Mouse (Mus musculus) liver, embryonic 11.5 days (tissue): ENCODE results near the gene Snrpd3. TPM values are rescaled to one million over a fixed set of nuclear protein-coding genes. Genes with fewer than 3 reads are reported as not detected.

Experiments used
- ATAC-seq: fragments of 200-750 bp; cut with Nextera tagmentation; replicated peaks from 2 replicates; pipeline ENCODE4 v1.8.0; 2017; ENCODE audit warnings: moderate number of reproducible peaks, mild to moderate bottlenecking, moderate TSS enrichment, moderate library complexity; ENCODE audit not compliant: low FRiP score
- DNase-seq: peaks from one replicate; pipeline ENCODE4 v3.0.0-alpha.2; 2017; ENCODE audit warnings: low spot score
- H3K27ac ChIP-seq: fragments of 300-500 bp; sonication (generic); 2 replicates; pipeline ENCODE4 v1.5.1; 2014; ENCODE audit warnings: mild to moderate bottlenecking, low read depth, low read length, control low read depth
- H3K27me3 ChIP-seq: fragments of 300-500 bp; sonication (generic); replicated peaks from 2 replicates; pipeline ENCODE4 v1.6.1; 2014; ENCODE audit warnings: low read length, mixed read lengths; ENCODE audit not compliant: control insufficient read depth, insufficient read depth
- H3K36me3 ChIP-seq: fragments of 300-500 bp; sonication (generic); 2 replicates; pipeline ENCODE4 v1.6.1; 2014; ENCODE audit warnings: mild to moderate bottlenecking, low read length, moderate library complexity, mixed read lengths; ENCODE audit not compliant: control insufficient read depth, insufficient read depth
- H3K4me1 ChIP-seq: fragments of 300-500 bp; sonication (generic); replicated peaks from 2 replicates; pipeline ENCODE4 v1.6.1; 2014; ENCODE audit warnings: low read length, mixed read lengths; ENCODE audit not compliant: control insufficient read depth, insufficient read depth
- H3K4me2 ChIP-seq: fragments of 300-500 bp; sonication (generic); 2 replicates; pipeline ENCODE4 v1.6.1; 2014; ENCODE audit warnings: mild to moderate bottlenecking, control low read depth, moderate library complexity
- H3K4me3 ChIP-seq: fragments of 300-500 bp; sonication (generic); 2 replicates; pipeline ENCODE4 v1.5.1; 2014; ENCODE audit warnings: low read depth, low read length, control low read depth
- H3K9ac ChIP-seq: fragments of 300-500 bp; sonication (generic); 2 replicates; pipeline ENCODE4 v1.6.1; 2014; ENCODE audit warnings: low read depth, low read length, control low read depth
- H3K9me3 ChIP-seq: fragments of 300-500 bp; sonication (generic); 2 replicates; pipeline ENCODE4 v1.6.1; 2016; ENCODE audit warnings: low read length, inconsistent platforms, mixed read lengths; ENCODE audit not compliant: control insufficient read depth
- WGBS: fragments of 180-500 bp; shearing (Covaris S2); extraction: QIAGEN DNeasy Blood & Tissue Kit; methylation state at CpG from one replicate; pipeline ENCODE4 v1.1.7; 2014; 5-methylcytosine and 5-hydroxymethylcytosine counted together
- polyA plus RNA-seq: library from polyadenylated mRNA; unstranded; fragments of >200 nt; fragmentation: Nextera tagmentation; extraction: Ambion mirVana; gene quantifications from 2 replicates; pipeline ENCODE4 v1.2.1, GENCODE M21; 2014

Gene Snrpd3
- polyA plus RNA-seq, 1 experiment from 2014 or later: 328 TPM

GRCm38 (mm10) chr10:75568441-75568840 is 51.1 kb downstream of the Snrpd3 start:
- peak overlapping the region; percentile 11; the same call in 1 of the 2 replicates for H3K4me3 ChIP-seq
- no peak for ATAC-seq
- WGBS: 12% methylated on average over 11 of the region's 11 CpGs
- peak overlapping the region; percentile 35; the same call in 1 of the 2 replicates for H3K9ac ChIP-seq
- DNase-seq: no peak
- no peaks in the 10 kb centered on the region for H3K36me3 ChIP-seq
- peak overlapping the region; percentile 43 for H3K4me2 ChIP-seq
- peaks cover 19% of the 10 kb centered on the region for H3K4me1 ChIP-seq
- no peak overlapping the region for H3K27ac ChIP-seq
- no peaks in the 10 kb centered on the region for H3K9me3 ChIP-seq
- H3K27me3 ChIP-seq: no peaks in the 10 kb centered on the region

GRCm38 (mm10) chr10:75568851-75569250 is 51.5 kb downstream of the Snrpd3 start:
- H3K4me2 ChIP-seq: peak overlapping the region; percentile 43

GRCm38 (mm10) chr10:75570981-75571657 is 53.8 kb downstream of the Snrpd3 start:
- H3K4me2 ChIP-seq: no peak overlapping the region
- no peak overlapping the region for H3K27ac ChIP-seq
- 47% methylated on average over 10 of the region's 10 CpGs for WGBS
- H3K27me3 ChIP-seq: no peaks in the 10 kb centered on the region
- ATAC-seq (no peak), DNase-seq (no peak)
- H3K4me1 ChIP-seq: peaks cover 9% of the 10 kb centered on the region
- no peak overlapping the region for H3K4me3 ChIP-seq
- no peak overlapping the region for H3K9ac ChIP-seq
- H3K9me3 ChIP-seq: no peaks in the 10 kb centered on the region
- no peaks in the 10 kb centered on the region for H3K36me3 ChIP-seq

More at GRCm38 (mm10) chr10:75568851-75569250, 51.5 kb downstream of the Snrpd3 start:
- Histone ChIP-seq H3K9me3 (no peaks in the 10 kb centered on the region), H3K4me3 (peak overlapping the region; percentile 11; the same call in 1 of the 2 replicates), H3K4me1 (peaks cover 17% of the 10 kb centered on the region), H3K27me3 (no peaks in the 10 kb centered on the region), H3K36me3 (no peaks in the 10 kb centered on the region), H3K9ac (peak overlapping the region; percentile 35; the same call in 1 of the 2 replicates), H3K27ac (no peak overlapping the region)
- no peak for ATAC-seq
- WGBS: 27% methylated on average over 4 of the region's 4 CpGs
- no peak for DNase-seq

- H3K36me3 ChIP-seq: no peaks in the 10 kb centered on the region
- H3K9me3 ChIP-seq: no peaks in the 10 kb centered on the region
- WGBS: 50% methylated on average over 9 of the region's 9 CpGs
- H3K4me2 ChIP-seq: no peak overlapping the region
- no peak overlapping the region for H3K9ac ChIP-seq
- no peak overlapping the region for H3K27ac ChIP-seq
- ATAC-seq: no peak
- H3K4me3 ChIP-seq: no peak overlapping the region
- DNase-seq: no peak
- H3K27me3 ChIP-seq: no peaks in the 10 kb centered on the region
- peaks cover 9% of the 10 kb centered on the region for H3K4me1 ChIP-seq
These were observed 54.6 kb downstream of the Snrpd3 start for GRCm38 (mm10) chr10:75571937-75572336.

GRCm38 (mm10) chr10:75573181-75573580 is 55.8 kb downstream of the Snrpd3 start:
- no peak overlapping the region for H3K9ac ChIP-seq
- H3K27ac ChIP-seq: no peak overlapping the region
- no peaks in the 10 kb centered on the region for H3K27me3 ChIP-seq
- WGBS: 78% methylated on average over 10 of the region's 10 CpGs
- H3K4me3 ChIP-seq: no peak overlapping the region
- no peaks in the 10 kb centered on the region for H3K36me3 ChIP-seq
- no peak for ATAC-seq
- no peak overlapping the region for H3K4me2 ChIP-seq
- peaks cover 9% of the 10 kb centered on the region for H3K4me1 ChIP-seq
- no peak for DNase-seq
- no peaks in the 10 kb centered on the region for H3K9me3 ChIP-seq

- DNase-seq: no peak
- H3K27me3 ChIP-seq: no peaks in the 10 kb centered on the region
- no peak overlapping the region for H3K4me3 ChIP-seq
- H3K36me3 ChIP-seq: no peaks in the 10 kb centered on the region
- H3K4me1 ChIP-seq: peaks cover 1% of the 10 kb centered on the region
- no peaks in the 10 kb centered on the region for H3K9me3 ChIP-seq
- no peak overlapping the region for H3K9ac ChIP-seq
- 85% methylated on average over 9 of the region's 9 CpGs for WGBS
- no peak overlapping the region for H3K27ac ChIP-seq
- no peak overlapping the region for H3K4me2 ChIP-seq
- no peak for ATAC-seq
These were observed 56.6 kb downstream of the Snrpd3 start for GRCm38 (mm10) chr10:75573965-75574364.

- no peaks in the 10 kb centered on the region for H3K4me1 ChIP-seq
- no peak overlapping the region for H3K27ac ChIP-seq
- H3K4me3 ChIP-seq: no peak overlapping the region
- DNase-seq (no peak), ATAC-seq (no peak)
- no peaks in the 10 kb centered on the region for H3K9me3 ChIP-seq
- H3K27me3 ChIP-seq: no peaks in the 10 kb centered on the region
- no peak overlapping the region for H3K9ac ChIP-seq
- H3K4me2 ChIP-seq: no peak overlapping the region
- 86% methylated on average over 6 of the region's 6 CpGs for WGBS
- H3K36me3 ChIP-seq: no peaks in the 10 kb centered on the region; the same call in 1 of the 2 replicates
These were observed 61.8 kb downstream of the Snrpd3 start for GRCm38 (mm10) chr10:75579129-75579528.

GRCm38 (mm10) chr10:75585876-75586552 is 68.7 kb downstream of the Snrpd3 start:
- no peak overlapping the region for H3K9ac ChIP-seq
- no peak overlapping the region for H3K4me2 ChIP-seq
- no peaks in the 10 kb centered on the region for H3K9me3 ChIP-seq
- H3K4me1 ChIP-seq: peaks cover 6% of the 10 kb centered on the region; the same call in 1 of the 2 replicates
- 20% methylated on average over 20 of the region's 20 CpGs for WGBS
- ATAC-seq (no peak), DNase-seq (peak; percentile 81)
- no peak overlapping the region for H3K4me3 ChIP-seq
- H3K36me3 ChIP-seq: no peaks in the 10 kb centered on the region
- no peaks in the 10 kb centered on the region; the same call in 1 of the 2 replicates for H3K27me3 ChIP-seq
- no peak overlapping the region for H3K27ac ChIP-seq

GRCm38 (mm10) chr10:75586553-75586879 is 69.2 kb downstream of the Snrpd3 start:
- WGBS: 81% methylated on average over 1 of the region's 1 CpGs
- no peak overlapping the region for H3K9ac ChIP-seq
- H3K36me3 ChIP-seq: no peaks in the 10 kb centered on the region
- peaks cover 6% of the 10 kb centered on the region; the same call in 1 of the 2 replicates for H3K4me1 ChIP-seq
- ATAC-seq: no peak
- no peak overlapping the region for H3K4me2 ChIP-seq
- no peak overlapping the region for H3K27ac ChIP-seq
- no peak overlapping the region for H3K4me3 ChIP-seq
- no peak for DNase-seq
- no peaks in the 10 kb centered on the region for H3K9me3 ChIP-seq
- H3K27me3 ChIP-seq: no peaks in the 10 kb centered on the region; the same call in 1 of the 2 replicates
